Mouse (Mus musculus) intestine, embryonic 15.5 days (tissue): ENCODE results near the gene Ppp1r14b. TPM values are rescaled to one million over a fixed set of nuclear protein-coding genes. Genes with fewer than 3 reads are reported as not detected.

Source experiments
- ATAC-seq: fragments of 200-750 bp; cut with Nextera tagmentation; 2 replicates; pipeline ENCODE4 v1.8.0; 2017; ENCODE audit warnings: moderate TSS enrichment, moderate library complexity
- H3K27ac ChIP-seq: fragments of 300-500 bp; sonication (generic); 2 replicates; pipeline ENCODE4 v1.5.1; 2015; ENCODE audit warnings: mild to moderate bottlenecking, inconsistent platforms
- H3K27me3 ChIP-seq: fragments of 300-500 bp; sonication (generic); replicated peaks from 2 replicates; pipeline ENCODE4 v1.6.1; 2015; ENCODE audit warnings: inconsistent platforms
- H3K36me3 ChIP-seq: fragments of 300-500 bp; sonication (generic); 2 replicates; pipeline ENCODE4 v1.6.1; 2015; ENCODE audit warnings: inconsistent platforms
- H3K4me1 ChIP-seq: fragments of 300-500 bp; sonication (generic); replicated peaks from 2 replicates; pipeline ENCODE4 v1.6.1; 2015; ENCODE audit warnings: inconsistent platforms
- H3K4me2 ChIP-seq: fragments of 300-500 bp; sonication (generic); replicated peaks from 2 replicates; pipeline ENCODE4 v1.6.1; 2015; ENCODE audit warnings: mild to moderate bottlenecking, inconsistent platforms
- H3K4me3 ChIP-seq: fragments of 300-500 bp; sonication (generic); replicated peaks from 2 replicates; pipeline ENCODE4 v1.5.1; 2015; ENCODE audit warnings: inconsistent platforms
- H3K9ac ChIP-seq: fragments of 300-500 bp; sonication (generic); 2 replicates; pipeline ENCODE4 v1.6.1; 2015; ENCODE audit warnings: inconsistent platforms
- H3K9me3 ChIP-seq: fragments of 300-500 bp; sonication (generic); 2 replicates; pipeline ENCODE4 v1.6.1; 2016; ENCODE audit warnings: inconsistent platforms
- WGBS: fragments of 180-500 bp; shearing (Covaris S2); methylation state at CpG from one replicate; pipeline ENCODE4 v1.1.7; 2015; 5-methylcytosine and 5-hydroxymethylcytosine counted together
- polyA plus RNA-seq: library from polyadenylated mRNA; unstranded; fragments of >200 nt; fragmentation: Nextera tagmentation; extraction: Ambion mirVana; gene quantifications from 2 replicates; pipeline ENCODE4 v1.2.1, GENCODE M21; 2015

Gene Ppp1r14b
- polyA plus RNA-seq, 1 experiment from 2014 or later = 188 TPM

DNA sequence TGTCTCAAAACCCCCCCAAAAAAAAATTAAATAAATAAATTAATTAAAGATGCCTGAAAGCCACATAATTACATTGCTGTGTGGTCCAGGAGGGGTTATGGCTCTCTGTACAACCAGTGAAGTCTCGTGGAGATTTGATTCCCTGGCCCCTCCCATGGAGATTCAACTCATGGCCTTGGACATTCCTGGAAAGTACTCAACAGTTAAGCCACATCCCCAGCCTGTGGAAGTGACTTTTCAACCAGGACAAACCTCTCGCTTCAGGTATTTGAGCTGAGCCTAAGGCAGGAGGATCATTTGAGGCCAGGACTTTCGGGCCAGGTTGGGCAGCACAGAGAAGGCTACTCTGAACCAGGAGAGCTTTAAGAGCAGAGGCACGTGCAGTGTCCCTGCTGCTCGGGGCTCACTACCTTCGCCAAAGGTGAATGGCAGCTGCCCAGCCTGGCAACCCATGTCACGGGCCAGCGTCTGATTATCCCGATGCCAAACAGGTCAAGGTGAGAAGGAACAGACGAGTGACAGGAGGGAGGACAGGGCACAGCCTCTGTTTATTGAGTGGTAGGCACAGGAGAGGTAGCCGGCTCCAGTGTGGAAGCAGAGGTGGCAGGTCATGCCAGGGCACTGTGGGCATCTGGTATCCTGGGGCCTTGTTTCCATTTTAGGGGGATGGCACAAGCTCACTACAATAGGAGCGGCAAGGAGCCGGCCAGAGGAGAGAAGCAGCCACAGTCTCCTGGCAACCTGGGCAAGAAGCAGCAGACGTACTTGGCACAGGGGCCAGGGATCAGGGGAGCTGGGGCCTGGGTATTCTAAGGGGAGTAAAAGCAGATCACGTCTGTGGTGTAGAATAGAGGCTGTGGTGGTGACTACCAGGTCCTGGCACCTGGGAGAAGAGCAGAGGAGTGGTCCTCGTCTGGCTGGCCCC lies 37.0 kb upstream of the Ppp1r14b start:
- no peak overlapping the region for H3K9ac ChIP-seq
- 78% methylated on average over 16 of the region's 16 CpGs for WGBS
- no peak for ATAC-seq
- no peak overlapping the region for H3K27ac ChIP-seq
- no peak overlapping the region for H3K4me3 ChIP-seq
- peaks cover 33% of the 10 kb centered on the region for H3K27me3 ChIP-seq
- peaks cover 33% of the 10 kb centered on the region for H3K4me1 ChIP-seq
- H3K36me3 ChIP-seq = no peaks in the 10 kb centered on the region
- no peaks in the 10 kb centered on the region for H3K9me3 ChIP-seq
- no peak overlapping the region for H3K4me2 ChIP-seq

DNA sequence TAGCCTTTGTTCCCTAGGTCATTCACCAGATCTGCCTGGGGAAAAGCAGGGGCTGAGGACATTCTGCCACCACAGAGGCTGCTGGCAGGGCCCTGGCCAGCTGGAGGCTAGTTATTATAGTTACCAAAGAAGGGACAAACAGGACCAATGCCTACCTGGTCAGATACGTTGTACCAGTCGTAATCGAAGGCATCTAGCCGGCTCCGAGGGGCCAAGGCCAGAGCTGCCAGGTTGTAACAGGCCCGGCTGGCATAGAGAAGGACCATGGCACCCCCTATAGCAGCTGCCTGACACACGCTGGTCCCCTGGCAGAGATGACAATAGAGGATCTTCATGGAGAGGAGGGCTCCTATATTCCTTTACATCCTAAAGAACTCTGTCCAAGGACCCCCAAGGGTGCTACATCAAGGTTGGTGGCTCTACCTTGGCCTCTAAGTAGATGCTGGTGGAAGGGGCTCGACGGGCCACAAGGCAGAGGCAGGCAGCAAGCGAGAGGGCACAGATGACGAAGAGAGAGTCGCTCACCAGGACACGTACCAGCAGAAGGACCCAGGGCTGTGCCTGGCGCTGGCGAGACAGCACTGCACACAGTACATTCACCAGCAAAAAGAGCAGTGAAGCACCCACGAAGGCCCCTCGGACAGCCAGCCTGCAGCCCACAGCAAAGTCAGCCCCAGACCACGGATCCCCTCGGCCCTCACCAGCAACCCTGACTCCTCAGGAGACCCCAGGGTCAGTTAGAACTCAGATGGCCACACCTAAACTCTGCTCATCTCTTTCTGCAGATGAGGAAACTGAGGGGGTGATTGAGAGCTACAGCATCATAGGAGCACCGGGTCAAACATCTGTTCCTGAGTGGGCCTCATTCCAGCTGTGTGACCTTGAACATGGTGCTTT lies 35.4 kb upstream of the Ppp1r14b start:
- WGBS = 91% methylated on average over 20 of the region's 20 CpGs

DNA sequence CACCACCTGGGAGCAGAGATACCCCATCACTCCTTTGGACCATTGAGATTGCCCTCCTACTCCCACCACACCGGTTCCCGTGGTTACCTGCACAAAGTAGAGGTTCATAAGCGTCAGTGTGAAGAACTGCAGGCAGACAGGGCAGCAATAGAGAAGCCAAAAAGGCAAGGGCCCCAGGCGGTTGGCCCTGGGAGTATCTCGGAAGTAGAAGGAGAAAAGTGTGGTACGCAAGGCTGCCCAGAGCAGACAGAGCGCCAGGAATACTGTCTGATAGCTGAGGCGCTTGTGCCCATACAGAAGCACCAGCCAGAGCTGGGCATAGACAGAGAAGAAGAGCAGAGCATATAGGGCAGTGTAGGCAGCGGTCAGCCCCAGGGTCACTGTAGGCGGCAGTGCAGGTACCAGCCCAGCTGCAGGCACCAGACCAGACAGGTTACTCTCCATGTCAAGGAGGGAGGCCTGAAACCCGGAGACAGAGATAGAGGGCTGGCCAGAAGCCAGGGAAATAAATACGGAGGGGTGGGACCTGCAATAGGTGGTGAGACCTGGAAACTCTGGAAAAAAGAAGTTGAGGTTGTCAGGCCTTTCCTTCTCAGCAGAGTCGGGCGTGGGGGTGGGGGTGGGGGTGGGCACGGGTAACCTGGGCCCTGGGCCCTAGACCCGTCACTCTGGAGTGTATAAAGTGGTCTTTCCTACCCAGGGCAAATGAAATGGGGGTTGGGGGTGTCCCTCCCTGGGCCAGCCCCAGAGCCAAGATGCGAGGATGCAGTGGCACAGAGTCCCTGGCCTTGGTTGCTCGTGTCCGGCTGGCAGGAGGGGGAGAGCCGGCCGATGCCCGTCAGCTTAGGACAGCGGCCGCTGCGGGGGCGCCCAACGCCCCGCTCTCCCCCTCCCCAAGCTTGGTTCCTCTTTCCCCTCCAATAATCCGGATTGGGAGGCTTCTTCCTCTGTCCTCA lies 34.1 kb upstream of the Ppp1r14b start:
- Histone ChIP-seq H3K27me3 (peaks cover 6% of the 10 kb centered on the region; the same call in 1 of the 2 replicates), H3K4me3 (peak overlapping the region; percentile 78), H3K36me3 (no peaks in the 10 kb centered on the region), H3K4me2 (peak overlapping the region; percentile 95), H3K27ac (peak overlapping the region; percentile 55; the same call in 1 of the 2 replicates), H3K4me1 (peaks cover 26% of the 10 kb centered on the region), H3K9ac (peak overlapping the region; percentile 90), H3K9me3 (no peaks in the 10 kb centered on the region)
- 0 out of 2 replicates have a peak, but pooled peaks have one; percentile 3 for ATAC-seq
- 19% methylated on average over 29 of the region's 29 CpGs for WGBS

More for the DNA sequence above, 35.4 kb upstream of the Ppp1r14b start:
- Histone ChIP-seq H3K9ac (no peak overlapping the region), H3K27ac (no peak overlapping the region), H3K4me1 (peaks cover 28% of the 10 kb centered on the region), H3K36me3 (no peaks in the 10 kb centered on the region), H3K4me2 (no peak overlapping the region), H3K9me3 (no peaks in the 10 kb centered on the region), H3K27me3 (peaks cover 17% of the 10 kb centered on the region), H3K4me3 (no peak overlapping the region)
- ATAC-seq = no peak

DNA sequence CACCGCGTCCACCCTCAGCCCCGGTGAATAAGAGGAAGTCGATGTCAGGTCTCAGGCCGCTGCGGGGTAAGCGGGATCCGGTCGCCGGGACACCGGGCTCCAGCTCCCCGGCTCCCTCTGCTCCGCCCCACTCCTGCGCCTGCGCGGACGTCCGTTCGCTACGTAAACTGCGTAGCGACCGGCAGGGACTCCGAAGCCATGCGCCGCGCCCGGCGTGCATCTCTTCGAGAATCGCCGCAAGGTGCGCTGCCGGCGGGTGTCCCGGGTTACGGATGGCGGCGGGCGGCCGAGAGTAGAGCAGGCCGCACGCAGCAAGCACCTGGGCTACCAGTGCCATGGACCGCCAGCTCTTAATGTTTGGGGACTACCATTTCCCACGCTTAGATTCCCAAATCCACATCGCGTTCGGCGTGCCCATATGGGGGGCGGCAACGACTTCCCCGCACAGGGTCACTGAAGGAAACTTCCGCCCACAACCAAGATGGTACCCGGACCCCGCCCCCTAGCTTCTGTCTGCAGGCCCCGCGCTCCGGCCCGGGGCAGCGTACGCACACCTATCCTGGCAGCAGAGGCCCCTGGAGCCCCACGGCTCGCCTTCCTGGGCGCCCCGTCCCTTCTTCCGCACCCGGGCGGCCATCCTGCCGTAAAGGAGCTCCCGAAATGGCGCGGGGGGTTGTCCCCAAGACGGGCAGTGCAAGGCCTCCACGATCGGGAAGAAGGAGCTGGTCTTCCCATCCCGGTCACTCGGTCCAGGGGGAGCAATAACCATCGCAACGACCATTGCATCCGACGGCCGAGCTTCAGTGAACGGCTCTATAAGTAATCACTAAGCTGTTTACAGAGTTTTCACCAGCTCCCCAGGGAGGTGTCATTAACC lies 33.2 kb upstream of the Ppp1r14b start, which contains the start of gene Bad:
Gene Bad, plus strand, starts transcription at position 490 of the 877 bp plus-strand sequence.
- Histone ChIP-seq H3K9me3 (no peaks in the 10 kb centered on the region), H3K27me3 (no peaks in the 10 kb centered on the region), H3K4me3 (peak within 1 kb of the TSS; percentile 78), H3K27ac (peak within 1 kb of the TSS; percentile 96), H3K9ac (peak within 1 kb of the TSS; percentile 90), H3K4me2 (peak within 1 kb of the TSS; percentile 95), H3K4me1 (peaks cover 26% of the 10 kb centered on the region), H3K36me3 (no peaks in the 10 kb centered on the region)
- under 1% methylated on average over 83 of the region's 83 CpGs for WGBS
- ATAC-seq = peak; percentile 88

DNA sequence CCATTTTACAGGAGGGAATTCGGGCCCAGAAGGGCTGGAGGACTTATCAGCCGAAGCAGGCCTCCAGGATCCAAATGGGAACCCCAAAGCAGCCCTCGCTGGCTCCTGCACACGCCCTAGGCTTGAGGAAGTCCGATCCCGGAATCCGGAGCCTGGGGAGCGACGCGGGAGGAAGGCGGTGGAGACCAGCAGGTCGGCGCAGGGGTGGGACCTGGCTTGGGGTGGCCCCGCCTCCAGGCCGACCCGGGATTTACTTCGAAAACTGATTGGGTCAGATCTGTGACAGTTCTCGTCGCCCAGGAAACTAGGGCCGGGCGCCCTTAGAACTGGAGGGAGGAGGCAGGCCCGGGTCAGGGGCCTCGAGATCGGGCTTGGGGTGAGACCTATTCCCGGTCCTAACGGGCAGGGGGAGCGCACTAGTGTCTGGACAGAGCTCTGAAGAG lies 32.5 kb upstream of the Ppp1r14b start, which contains the start of gene Gpr137:
Gene Gpr137, minus strand, starts transcription at position 232 of the 443 bp plus-strand sequence.
- Histone ChIP-seq H3K9me3 (no peaks in the 10 kb centered on the region), H3K27me3 (no peaks in the 10 kb centered on the region), H3K36me3 (no peaks in the 10 kb centered on the region), H3K4me2 (peak within 1 kb of the TSS; percentile 95), H3K4me3 (peak within 1 kb of the TSS; percentile 78), H3K9ac (peak within 1 kb of the TSS; percentile 90), H3K4me1 (peaks cover 26% of the 10 kb centered on the region), H3K27ac (peak within 1 kb of the TSS; percentile 96)
- WGBS = 0% methylated on average over 27 of the region's 27 CpGs
- ATAC-seq = peak; percentile 93

DNA sequence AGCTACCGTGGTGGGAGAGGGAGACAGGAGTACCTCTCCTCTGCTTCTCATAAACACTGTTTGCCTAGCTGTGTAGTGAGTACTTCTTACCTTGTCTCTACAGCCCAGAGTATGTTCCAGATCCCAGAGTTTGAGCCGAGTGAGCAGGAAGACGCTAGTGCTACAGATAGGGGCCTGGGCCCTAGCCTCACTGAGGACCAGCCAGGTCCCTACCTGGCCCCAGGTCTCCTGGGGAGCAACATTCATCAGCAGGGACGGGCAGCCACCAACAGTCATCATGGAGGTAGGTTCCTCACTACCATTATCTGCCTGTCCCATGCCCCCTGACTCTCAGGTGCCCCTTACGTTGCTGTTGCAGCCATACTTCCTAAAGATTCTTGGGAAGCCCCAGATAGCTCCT lies 32.0 kb upstream of the Ppp1r14b start:
- H3K4me3 ChIP-seq = peak overlapping the region; percentile 78
- ATAC-seq = peak; percentile 2; the same call in 1 of the 2 replicates
- H3K36me3 ChIP-seq = no peaks in the 10 kb centered on the region
- H3K27me3 ChIP-seq = no peaks in the 10 kb centered on the region
- H3K4me1 ChIP-seq = peaks cover 26% of the 10 kb centered on the region
- H3K9ac ChIP-seq = peak overlapping the region; percentile 90
- no peaks in the 10 kb centered on the region for H3K9me3 ChIP-seq
- peak overlapping the region; percentile 95 for H3K4me2 ChIP-seq
- peak overlapping the region; percentile 96 for H3K27ac ChIP-seq
- 20% methylated on average over 5 of the region's 5 CpGs for WGBS

DNA sequence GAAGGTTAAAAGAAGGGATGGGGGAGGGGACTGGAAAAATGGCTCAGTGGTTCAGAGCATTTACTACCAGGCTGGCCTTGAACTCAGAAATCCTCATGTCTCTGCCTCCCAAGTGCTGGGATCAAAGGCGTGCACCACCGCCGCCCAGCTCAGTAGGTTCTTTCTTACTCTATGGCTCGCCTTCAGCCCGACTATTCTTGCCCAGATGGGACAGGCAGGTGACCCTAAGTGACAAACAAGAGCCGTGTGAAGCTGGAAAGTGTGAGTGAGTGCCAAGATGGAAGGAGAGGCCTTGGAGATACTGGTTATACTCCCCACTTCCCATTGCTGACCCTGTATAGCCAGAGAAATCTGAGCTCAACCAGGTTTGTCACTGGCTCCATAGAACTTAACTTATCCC lies 31.1 kb upstream of the Ppp1r14b start:
- ATAC-seq = no peak
- H3K4me1 ChIP-seq = peaks cover 22% of the 10 kb centered on the region

DNA sequence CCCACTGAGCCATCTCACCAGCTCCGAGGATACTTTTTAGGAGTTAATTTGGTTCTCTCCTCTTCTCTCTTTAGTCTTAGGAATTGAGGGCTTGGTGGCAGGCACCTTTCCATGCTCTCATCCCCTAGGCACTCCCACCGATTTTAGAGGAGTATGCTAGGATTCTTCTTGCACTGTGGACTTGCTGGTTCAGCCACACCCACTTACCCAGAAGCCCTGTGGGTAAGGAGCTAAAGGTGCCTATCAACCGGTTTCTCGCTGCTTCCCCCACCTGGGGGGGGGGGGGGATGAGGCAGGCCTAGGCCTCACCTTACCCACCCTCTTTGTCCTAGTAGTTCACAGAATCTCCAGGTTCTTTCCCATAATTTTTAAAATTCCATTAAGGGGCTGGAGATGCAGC lies 27.0 kb upstream of the Ppp1r14b start:
- no peak overlapping the region for H3K4me3 ChIP-seq
- no peaks in the 10 kb centered on the region; the same call in 1 of the 2 replicates for H3K36me3 ChIP-seq
- H3K27ac ChIP-seq = no peak overlapping the region
- no peak for ATAC-seq
- 56% methylated on average over 4 of the region's 4 CpGs for WGBS
- no peaks in the 10 kb centered on the region for H3K9me3 ChIP-seq
- H3K9ac ChIP-seq = no peak overlapping the region
- H3K27me3 ChIP-seq = no peaks in the 10 kb centered on the region
- H3K4me1 ChIP-seq = peaks cover 32% of the 10 kb centered on the region
- H3K4me2 ChIP-seq = no peak overlapping the region

More for the DNA sequence above, 31.1 kb upstream of the Ppp1r14b start:
- Histone ChIP-seq H3K36me3 (no peaks in the 10 kb centered on the region), H3K27ac (no peak overlapping the region), H3K27me3 (no peaks in the 10 kb centered on the region), H3K4me2 (no peak overlapping the region), H3K9me3 (no peaks in the 10 kb centered on the region), H3K4me3 (no peak overlapping the region), H3K9ac (no peak overlapping the region)
- 91% methylated on average over 6 of the region's 6 CpGs for WGBS

DNA sequence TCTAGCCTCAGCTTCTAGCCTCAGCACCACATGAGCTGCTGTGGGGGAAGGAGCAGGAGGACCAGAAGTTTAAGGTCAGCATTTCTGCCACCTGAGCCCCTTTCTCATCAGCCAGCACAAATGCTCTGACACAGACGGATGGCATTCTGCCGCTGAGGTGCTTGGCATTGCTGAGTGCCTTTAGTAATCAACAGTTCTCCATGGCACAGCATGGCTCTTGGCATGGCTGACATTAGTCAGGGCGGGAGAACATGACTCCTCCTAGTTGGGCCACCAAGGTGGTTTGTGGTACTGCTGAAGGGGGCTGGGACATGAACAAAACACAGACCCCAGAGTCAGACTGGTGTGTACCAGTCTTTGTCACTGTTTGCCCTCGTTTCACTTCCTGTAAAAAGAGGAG lies 26.6 kb upstream of the Ppp1r14b start:
- Histone ChIP-seq H3K4me2 (no peak overlapping the region), H3K4me1 (peaks cover 34% of the 10 kb centered on the region), H3K9me3 (no peaks in the 10 kb centered on the region), H3K27me3 (no peaks in the 10 kb centered on the region), H3K27ac (no peak overlapping the region), H3K9ac (no peak overlapping the region), H3K36me3 (no peaks in the 10 kb centered on the region; the same call in 1 of the 2 replicates), H3K4me3 (no peak overlapping the region)
- ATAC-seq = no peak
- 83% methylated on average over 4 of the region's 4 CpGs for WGBS

DNA sequence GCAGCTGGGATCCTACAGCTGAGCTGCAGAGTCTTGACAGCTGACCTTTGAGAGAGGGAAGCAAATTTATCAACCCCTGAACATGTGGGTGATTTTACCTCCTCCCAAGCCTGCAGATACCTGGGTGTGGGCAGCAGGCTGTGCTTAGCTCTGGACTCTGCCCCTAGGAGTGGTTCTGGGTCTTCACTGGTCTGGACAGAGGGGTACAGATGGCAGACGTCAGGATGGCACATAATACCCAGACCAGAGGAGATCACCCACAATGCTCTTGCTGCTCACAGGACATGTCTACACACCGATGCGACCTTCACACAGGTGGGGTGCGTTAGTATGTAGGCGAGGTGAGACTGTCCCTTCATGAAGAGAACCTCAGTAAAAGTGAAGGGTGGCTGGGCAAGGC lies 25.2 kb upstream of the Ppp1r14b start:
- ATAC-seq = no peak
- Histone ChIP-seq H3K9me3 (no peaks in the 10 kb centered on the region), H3K27me3 (no peaks in the 10 kb centered on the region), H3K36me3 (peaks cover 6% of the 10 kb centered on the region), H3K4me2 (peak overlapping the region; percentile 88), H3K4me1 (peaks cover 36% of the 10 kb centered on the region), H3K4me3 (peak overlapping the region; percentile 55; the same call in 1 of the 2 replicates), H3K9ac (peak overlapping the region; percentile 31; the same call in 1 of the 2 replicates), H3K27ac (peak overlapping the region; percentile 97)
- 81% methylated on average over 5 of the region's 5 CpGs for WGBS
